Mouse (Mus musculus) urinary bladder, postnatal 25 days (tissue): Measurements from ENCODE around the gene Fbxl13.

Experiments used
- DNase-seq: peaks from one replicate; pipeline ENCODE4 v3.0.0; 2022; ENCODE audit warnings: low spot score

Gene Fbxl13

DNA sequence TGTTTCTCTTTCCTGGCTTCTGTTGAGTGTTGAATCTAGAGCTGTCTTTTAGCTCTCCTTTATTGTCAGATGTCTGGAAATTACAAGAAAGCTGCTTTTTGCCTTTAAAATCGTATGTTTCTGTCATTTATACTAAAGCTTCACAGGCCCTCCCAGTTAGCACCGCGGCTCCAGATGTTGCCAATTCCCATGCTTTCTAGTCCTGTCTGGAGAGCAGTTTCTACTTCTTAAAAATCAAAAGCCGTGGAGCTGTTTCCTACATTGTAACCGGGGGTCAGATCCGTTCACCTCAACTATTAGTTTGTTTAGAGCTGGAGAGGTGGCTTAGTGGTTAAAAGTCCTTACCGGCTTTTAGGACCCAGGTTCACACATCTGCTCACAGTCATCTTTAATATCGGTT, 162.2 kb downstream of the Fbxl13 start:
- no peak for DNase-seq

DNA sequence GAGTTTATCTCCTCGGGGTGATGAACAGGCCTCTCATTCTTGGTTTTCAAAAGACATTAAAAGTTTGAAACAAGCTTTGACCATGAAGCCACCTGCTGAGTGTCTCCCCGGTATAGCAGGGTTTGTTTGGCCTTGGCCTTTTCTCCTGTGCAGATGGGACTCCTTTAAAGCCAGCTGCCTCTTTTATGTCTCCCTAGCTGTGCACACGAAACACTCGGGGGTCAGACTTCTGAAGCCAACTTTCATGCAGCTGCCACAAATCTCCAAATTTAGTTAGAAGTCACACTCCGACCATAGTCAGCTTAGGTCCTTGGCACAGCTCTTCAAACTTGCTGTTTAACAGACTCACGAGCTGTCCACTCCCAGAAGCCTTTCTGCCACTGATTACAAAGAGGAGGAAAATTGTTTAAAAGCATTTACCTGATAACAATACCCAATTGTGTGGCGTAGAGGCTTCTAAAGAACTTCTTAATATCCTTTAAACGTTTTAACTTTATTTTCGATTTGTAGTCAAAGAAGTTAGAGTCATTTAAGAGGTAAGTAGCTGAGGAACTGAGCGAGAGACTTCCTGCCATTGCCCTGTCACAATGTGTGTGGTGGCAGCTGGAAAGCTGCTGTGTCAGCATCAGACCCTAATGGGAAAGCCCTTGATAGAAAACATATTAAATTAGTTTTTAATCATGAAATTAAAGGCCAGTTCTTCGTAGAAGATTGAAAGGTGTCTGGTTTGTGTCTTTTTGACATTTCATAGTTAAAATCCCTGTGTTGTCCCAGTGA, 162.8 kb downstream of the Fbxl13 start:
- DNase-seq, result no peak

DNA sequence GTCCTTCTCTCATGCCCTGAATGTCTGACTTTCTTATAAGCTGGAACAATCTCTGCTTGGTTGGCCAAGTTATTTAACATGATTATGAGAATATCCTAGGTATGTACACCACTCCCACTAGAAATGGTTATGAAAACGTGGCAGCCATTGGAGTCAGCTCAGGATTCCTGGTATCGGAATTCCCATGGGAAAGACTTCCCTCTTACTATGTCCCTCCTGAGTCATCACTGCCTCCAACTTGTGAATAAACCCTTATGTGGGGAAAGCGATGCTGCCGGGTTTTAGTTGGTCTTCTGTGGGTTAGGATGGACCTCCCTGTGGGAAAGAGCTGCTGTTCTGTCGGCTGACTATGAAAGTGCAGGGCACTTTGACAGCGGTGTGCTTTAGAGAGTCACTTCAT, 163.9 kb downstream of the Fbxl13 start:
- no peak for DNase-seq

DNA sequence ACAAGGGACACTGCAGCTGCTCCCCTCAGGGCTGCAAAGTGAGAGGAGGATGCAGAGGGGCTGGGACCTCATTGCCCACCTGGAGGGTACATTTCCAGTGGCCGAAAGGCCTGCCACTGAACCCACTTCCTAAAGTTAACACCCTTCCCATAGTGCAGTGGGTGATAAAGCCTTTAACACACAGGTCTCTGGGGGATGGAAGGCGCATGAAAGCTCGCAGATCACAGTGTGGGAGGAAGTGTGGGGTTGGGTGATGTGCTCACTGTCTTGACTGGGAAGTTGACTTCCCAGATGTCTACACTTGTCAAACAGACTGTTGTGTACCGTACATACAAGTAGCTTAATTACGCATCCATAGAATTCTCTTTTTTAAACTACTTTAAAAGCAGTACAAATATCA, 165.7 kb downstream of the Fbxl13 start:
- DNase-seq, result no peak

DNA sequence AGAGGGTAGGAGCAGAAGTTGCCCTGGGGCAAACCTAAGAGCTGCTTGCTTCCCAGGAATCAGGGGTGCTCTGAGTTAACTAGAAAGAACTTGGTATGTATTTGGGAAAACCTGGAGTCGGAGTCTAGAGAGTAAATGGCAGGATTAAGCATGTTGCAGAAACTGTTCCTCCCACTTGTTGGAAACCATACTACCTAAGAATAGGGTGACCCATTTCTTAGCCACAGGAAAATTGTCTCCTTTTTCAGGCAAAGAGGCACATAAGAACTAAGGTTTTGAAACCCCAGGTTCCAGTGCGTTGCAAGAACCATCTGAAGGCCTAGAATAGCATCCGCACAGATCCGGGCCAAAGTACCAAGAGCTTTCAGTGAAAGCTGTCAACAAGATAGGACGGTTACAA, 167.0 kb downstream of the Fbxl13 start:
- no peak for DNase-seq

DNA sequence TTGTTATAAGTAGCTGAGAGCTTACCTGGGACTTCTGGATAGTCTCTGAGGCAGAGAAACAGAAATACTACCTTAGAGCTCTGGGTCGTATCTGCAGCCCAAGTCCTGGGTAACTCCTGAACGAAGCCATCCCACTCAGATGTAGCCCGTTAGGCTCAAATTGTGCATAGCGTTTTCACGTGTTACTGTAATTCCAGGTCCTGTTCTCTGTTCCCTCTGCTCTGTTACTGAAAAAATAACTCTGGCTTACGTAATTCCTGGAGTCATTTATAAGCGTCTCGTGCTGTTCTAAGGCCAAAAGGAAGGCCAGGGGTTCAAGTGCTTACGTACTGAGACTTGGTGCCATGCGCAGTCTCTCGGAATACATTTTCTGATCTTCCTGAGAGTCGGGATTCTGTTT, 177.3 kb downstream of the Fbxl13 start:
- DNase-seq, result no peak

DNA sequence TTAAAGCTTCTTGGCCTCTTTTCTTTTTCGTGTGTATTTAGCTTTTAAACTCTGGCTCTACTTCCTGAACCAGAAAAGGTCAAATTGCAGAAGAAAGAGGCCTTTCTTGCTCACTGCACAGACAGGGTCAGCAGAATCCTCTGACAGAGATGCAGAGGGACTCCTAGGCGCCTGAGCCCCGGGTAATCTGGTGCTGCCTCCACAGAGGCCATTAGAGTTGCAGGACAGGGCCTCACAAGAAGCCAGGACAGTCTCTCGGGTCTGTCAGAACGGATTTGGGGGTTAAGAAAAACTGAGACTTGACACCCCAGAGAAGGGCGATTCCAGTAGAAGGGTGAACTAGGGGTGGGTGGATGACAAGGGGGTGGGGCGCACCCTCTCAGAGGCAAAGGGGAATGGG, 178.0 kb downstream of the Fbxl13 start:
- no peak for DNase-seq

DNA sequence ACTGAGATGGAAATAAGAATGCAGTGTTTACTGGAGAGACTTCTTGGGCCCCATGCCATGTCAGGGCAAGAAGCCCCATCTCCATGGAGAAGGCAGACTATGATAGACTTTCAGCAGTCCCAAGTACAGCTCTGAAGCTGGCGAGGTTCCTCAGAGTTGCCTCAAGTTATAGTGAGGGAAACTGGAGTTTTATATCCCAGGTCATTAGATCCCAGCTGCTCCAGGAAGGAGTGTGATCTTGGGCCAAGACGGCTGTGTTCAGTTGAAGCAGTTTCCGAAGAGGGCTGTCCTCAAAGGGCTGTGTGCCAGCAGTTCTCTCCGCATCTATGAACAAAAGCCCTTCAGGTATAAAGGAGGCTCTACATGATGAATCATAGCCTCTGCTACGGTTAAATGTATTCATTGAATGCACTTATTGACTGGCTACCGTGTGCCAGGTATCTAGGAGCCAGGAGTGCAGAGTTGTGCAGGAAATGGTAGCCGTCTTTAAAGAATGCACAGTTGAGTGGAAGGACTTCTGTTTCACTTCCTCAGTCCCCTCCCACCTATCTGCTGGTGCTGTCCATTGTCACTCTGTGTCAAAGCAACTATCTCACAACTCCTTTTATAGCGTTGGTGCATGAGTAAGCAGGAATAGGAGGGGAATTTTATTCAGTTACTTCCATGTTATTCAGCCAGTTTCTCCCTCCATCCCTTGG, 204.5 kb downstream of the Fbxl13 start:
- DNase-seq, result no peak

DNA sequence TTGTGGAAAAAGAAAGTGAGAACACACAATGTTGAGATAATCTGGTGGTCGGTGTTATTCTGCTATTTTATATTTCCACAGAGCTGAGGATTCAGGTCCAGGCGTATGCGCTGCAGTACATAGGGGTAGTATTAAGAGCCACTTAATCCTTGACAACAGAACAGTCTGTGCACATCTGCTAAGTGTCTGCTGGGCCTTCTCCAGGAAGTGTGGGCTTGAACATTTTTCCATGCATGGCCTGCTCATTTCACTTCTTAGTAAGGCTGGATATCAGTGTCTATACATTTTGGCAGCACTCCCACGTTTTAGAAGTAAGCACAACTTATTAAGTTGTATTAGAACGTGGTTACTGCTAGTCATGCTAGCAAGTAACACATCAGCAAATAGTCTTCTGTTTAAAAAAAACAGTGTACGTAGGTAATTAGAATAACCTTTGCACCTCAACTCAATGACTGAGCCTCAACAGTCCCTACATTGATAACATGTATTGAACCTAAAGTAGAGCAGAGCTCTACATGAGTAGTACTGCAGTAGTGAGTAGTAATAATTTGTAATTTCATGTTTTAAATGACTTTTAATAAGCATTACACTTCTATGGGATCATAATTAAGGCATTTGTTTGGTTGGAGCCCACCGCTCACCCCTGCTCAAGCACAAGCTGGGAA, 205.9 kb downstream of the Fbxl13 start:
- DNase-seq, result no peak

DNA sequence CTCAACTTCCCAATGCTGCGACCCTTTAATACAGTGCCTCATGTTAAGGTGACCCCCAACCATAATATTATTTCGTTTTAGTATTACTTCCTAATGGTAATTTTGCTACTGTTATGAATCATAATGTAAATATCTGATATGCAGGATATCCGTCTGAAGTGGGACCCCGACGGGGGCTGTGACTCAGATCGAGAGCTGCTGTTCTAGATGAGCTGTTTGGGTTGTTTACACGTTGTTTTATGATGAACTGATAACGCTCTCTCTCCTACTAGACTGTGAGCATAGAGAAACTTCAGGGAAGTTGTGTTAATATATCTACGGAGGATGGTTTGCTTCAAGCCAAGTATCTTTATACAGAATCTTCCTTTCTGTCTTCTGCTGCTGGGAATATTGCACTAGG, 207.0 kb downstream of the Fbxl13 start:
- DNase-seq, result no peak

DNA sequence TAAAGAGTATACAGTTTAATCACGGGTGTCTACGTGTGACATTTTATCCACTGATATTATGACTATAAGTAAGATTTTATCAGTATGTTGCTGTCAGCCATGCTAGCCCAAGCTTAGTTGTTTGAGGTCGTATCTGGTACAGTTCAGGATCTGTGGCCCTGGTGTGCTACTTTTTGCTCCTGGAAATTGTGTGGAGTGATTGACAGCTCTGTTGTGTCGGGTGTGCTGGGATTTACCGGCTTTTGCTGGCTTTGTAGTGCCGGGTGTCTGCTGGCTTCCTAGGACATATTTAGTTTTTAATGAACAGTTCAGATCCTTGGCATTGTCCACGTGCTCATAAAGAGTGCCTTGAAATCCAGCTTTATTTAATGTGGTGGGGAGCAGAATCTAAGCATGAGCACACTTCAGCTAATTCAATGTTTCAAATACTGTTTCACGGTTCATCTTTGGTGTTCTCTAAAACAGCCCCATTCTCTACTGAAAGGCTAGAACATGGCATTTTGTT, 208.9 kb downstream of the Fbxl13 start:
- no peak for DNase-seq

DNA sequence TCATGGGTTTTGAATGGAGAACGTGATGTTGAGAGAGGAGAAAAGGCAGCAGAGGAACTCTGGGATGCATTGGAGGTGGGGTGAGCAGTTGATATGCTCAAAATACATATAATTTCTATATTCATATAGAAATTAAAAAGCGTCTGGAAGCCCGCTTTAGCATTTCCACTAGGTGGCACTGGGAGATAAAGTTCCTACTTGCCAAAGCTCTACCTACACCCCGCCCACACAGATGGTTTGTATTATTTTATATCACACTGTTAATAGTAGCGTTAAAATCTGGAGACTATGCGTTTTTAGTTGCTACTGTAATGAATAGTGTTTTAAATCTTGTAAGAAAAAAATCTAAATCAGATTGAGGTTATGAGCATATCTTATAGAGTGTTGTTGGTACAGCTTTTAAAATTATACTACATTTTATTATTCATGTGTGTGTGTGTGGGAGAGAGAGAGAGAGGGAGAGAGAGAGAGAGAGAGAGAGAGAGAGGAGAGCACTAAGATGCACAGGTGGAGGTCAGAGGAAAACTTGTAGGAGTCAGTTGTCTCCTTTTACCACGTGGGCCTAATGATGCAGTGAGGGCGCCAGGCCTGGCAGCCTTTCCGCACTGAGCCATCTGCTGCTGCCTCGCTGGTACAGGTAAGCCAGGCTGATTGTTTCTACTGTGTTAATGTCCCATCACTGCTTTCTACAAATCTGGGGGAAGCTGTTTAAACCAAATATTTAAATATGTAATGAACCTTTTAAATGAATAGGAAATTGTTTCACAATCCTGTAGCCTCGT, 211.1 kb downstream of the Fbxl13 start:
- DNase-seq, result no peak
